Mouse (Mus musculus): ENCODE measurements around the gene Fbxo45.

- TF ChIP-seq CTCF (IDR thresholded peaks at IDR 0.05; ENCODE audit: low read depth): no peak
- TF ChIP-seq EP300 (IDR thresholded peaks at IDR 0.05; ENCODE audit: low read depth): no peak
These were observed 44.9 kb upstream of the Fbxo45 start for GRCm38 (mm10) chr16:32291821-32292220.

Data from liver, embryonic 14.5 days (tissue).